Comparison of ENCODE assay signal across 8 mouse cellular contexts in the genomic region with DNA sequence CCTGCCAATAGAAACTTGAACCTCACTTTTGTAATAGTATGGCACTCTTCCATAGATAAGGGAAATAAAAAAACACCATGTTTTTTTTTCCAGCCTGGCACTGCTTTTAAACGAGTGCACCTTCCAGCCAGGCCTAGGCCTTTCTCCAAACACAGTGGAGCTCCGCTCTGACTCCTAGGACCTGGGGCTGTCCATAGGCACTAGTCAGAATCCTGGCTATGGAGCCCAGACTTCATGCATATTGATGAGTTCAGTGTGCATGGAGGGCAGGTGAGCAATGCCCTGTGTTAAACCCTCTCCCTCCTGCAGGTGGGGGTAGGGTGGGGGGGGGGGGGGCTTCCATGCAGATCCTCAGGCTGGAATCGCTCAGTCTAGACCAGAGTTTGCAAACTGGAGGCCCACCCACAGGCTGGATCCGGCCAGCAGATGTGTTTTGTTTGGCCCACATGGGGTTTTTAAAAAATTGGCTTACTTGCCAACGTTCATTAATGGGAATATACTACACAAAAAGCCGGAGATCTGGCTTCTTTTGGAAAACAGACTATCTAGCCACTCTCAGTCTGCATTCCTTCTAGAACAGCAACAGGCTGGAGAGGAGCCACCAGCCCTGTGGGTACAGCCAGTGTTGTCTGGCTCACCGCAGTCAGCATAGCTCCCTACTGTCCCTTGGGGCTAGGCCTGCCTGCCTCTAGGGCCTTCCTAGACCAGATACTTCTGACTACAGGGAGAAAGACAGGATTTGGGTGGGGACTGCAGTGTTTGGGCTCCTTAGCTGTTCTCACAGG. TPM values are rescaled to one million over a fixed set of nuclear protein-coding genes. Genes with fewer than 3 reads are reported as not detected.
DNase-seq lines count a peak whose midpoint lies in the region; ATAC-seq and TF ChIP-seq lines count a peak whose summit lies in the region.

No protein-coding gene starts in this region.

- H3K4me1 ChIP-seq in kidney, postnatal 0 days (replicated peaks; ENCODE audit: insufficient read depth, low read length): 0 out of 2 replicates have a peak, but pooled peaks cover 3% of the 10 kb centered on the region
- peaks cover 15% of the 10 kb centered on the region for H3K4me1 ChIP-seq in neural tube, embryonic 13.5 days (replicated peaks)
- no peaks in the 10 kb centered on the region for H3K4me1 ChIP-seq in liver, embryonic 12.5 days

- H3K4me2 ChIP-seq in kidney, postnatal 0 days (ENCODE audit: low read length): no peak overlapping the region
- no peak overlapping the region for H3K4me2 ChIP-seq in neural tube, embryonic 13.5 days
- no peak overlapping the region for H3K4me2 ChIP-seq in liver, embryonic 12.5 days

- peak; percentile 29 for DNase-seq in adrenal gland, postnatal 25 days
- no peak for DNase-seq in adrenal gland, adult (ENCODE audit: inconsistent age in 2 of 2, low spot score in 1 of 2)
- DNase-seq in urinary bladder, postnatal 14 days (ENCODE audit: low spot score): peak; percentile 36
- no peak for DNase-seq in urinary bladder, postnatal 10 days (ENCODE audit: low spot score)
- peak; percentile 62 for DNase-seq in kidney, postnatal 0 days (ENCODE audit: low spot score)
- DNase-seq in left cerebral cortex, adult 18-20 months (ENCODE audit: low spot score in 2 of 2): no peak

- peak; percentile 73 for ATAC-seq in kidney, postnatal 0 days (replicated peaks; ENCODE audit: low FRiP score, low read depth)
- peak; percentile 67; the same call in 1 of the 2 replicates for ATAC-seq in neural tube, embryonic 13.5 days (ENCODE audit: low read depth)
- no peak for ATAC-seq in liver, embryonic 12.5 days

- no peak overlapping the region for H3K27ac ChIP-seq in kidney, postnatal 0 days
- H3K27ac ChIP-seq in neural tube, embryonic 13.5 days (replicated peaks): no peak overlapping the region
- no peak overlapping the region for H3K27ac ChIP-seq in liver, embryonic 12.5 days

- TF ChIP-seq CTCF in kidney, postnatal 0 days (IDR thresholded peaks at IDR 0.05; ENCODE audit: low read depth): no peak

- H3K9ac ChIP-seq in kidney, postnatal 0 days (ENCODE audit: low read depth, low read length): no peak overlapping the region
- H3K9ac ChIP-seq in neural tube, embryonic 13.5 days: no peak overlapping the region
- no peak overlapping the region for H3K9ac ChIP-seq in liver, embryonic 12.5 days

- WGBS in kidney, postnatal 0 days: 42% methylated on average over 7 of the region's 7 CpGs
- 72% methylated on average over 7 of the region's 7 CpGs for WGBS in neural tube, embryonic 13.5 days
- 67% methylated on average over 7 of the region's 7 CpGs for WGBS in liver, embryonic 12.5 days (ENCODE audit: insufficient replicate concordance)

- no peaks in the 10 kb centered on the region for H3K27me3 ChIP-seq in kidney, postnatal 0 days (ENCODE audit: insufficient read depth, low read length)
- no peaks in the 10 kb centered on the region for H3K27me3 ChIP-seq in neural tube, embryonic 13.5 days
- H3K27me3 ChIP-seq in liver, embryonic 12.5 days (replicated peaks): 0 out of 2 replicates have a peak, but pooled peaks cover under 1% of the 10 kb centered on the region

- H3K4me3 ChIP-seq in kidney, postnatal 0 days (replicated peaks; ENCODE audit: low read depth, low read length): no peak overlapping the region
- no peak overlapping the region for H3K4me3 ChIP-seq in neural tube, embryonic 13.5 days
- H3K4me3 ChIP-seq in liver, embryonic 12.5 days: no peak overlapping the region

- H3K36me3 ChIP-seq in kidney, postnatal 0 days (ENCODE audit: insufficient read depth, low read length): no peaks in the 10 kb centered on the region
- no peaks in the 10 kb centered on the region for H3K36me3 ChIP-seq in neural tube, embryonic 13.5 days
- no peaks in the 10 kb centered on the region for H3K36me3 ChIP-seq in liver, embryonic 12.5 days

- H3K9me3 ChIP-seq in kidney, postnatal 0 days (replicated peaks; ENCODE audit: low read length): no peaks in the 10 kb centered on the region
- H3K9me3 ChIP-seq in neural tube, embryonic 13.5 days: no peaks in the 10 kb centered on the region
- no peaks in the 10 kb centered on the region for H3K9me3 ChIP-seq in liver, embryonic 12.5 days (replicated peaks)

RNA-seq across cellular contexts. Expression of gene Lrig1, which starts 17.9 kb away (rescaled TPM):
- 9.4 and 14.4 TPM in 2 replicates for total RNA-seq in adrenal gland, postnatal 25 days (2021)
- polyA plus RNA-seq in kidney, postnatal 0 days (2015; fragmentation: Nextera tagmentation; extraction: Ambion mirVana): 6.1 and 8.3 TPM in 2 replicates
- polyA plus RNA-seq in neural tube, embryonic 13.5 days (2015; fragmentation: Nextera tagmentation; extraction: Ambion mirVana): 10.5 and 12.9 TPM in 2 replicates
- total RNA-seq in left cerebral cortex, adult 18-20 months (2021): 10 to 100 TPM; 22.6 to 31.6 TPM
- polyA plus RNA-seq in liver, embryonic 12.5 days (2016; fragmentation: Nextera tagmentation; extraction: Ambion mirVana): 2.4 and 2.8 TPM in 2 replicates

Comparison
In these comparisons a context has a peak if more than half of its experiments do, and no peak if none do; other contexts are left out.
1. DNase-seq: peak in adrenal gland, postnatal 25 days (single experiment), urinary bladder, postnatal 14 days (single experiment) and kidney, postnatal 0 days (single experiment); none in adrenal gland, adult (0 of 2), urinary bladder, postnatal 10 days (single experiment) and left cerebral cortex, adult 18-20 months (0 of 2).